Mouse (Mus musculus): ENCODE measurements at regions not wholly inside any gene's neighbourhood (a gene's known extent, or its start where the extent isn't known, plus 50 kb on each side); places are given as distances from the start of the nearest gene placed in this dataset.

DNA sequence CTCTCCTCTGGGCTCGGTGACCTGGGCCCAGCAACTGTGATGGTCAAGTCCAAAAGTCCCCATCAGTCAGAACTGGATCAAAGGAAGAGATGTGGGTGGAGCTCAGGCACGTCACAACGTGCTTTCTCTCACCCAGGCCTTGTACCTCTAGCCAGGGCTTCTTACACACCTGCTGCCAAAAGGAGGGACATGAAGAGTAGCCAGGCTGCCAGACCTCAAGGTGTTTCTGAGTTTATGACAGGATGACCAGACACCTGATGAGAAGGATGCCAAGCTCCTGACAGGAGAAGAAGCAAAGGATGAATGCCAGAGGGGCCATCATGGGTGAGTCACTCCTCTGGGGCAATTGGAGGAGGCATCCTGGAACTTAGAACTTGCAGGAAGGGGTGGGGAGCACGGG is 70.0 kb upstream of the Haao start:
- no peak for DNase-seq

DNA sequence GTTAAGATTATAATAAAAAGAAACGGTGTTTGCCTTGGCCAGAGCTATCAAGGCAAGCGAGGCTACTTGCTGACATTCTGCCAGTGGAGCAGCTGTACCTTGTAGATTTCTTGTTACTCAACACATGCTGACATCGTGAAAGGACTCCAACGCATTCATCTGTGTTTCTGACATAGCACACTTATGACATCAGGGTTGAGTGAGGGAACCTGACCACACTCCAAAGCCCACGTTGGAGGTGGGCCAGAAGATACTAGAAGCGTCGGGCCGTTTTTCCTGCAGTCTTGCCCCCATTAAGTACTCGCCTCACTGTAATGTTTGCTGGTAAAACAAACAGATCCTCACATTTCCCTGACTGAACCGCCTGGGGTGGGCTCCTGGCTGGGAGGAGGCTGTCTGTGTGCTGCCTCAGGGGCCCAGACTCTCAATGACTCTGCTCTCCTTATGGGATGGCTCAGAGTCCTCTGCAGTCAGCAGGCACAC is 69.0 kb upstream of the Haao start:
- DNase-seq = no peak

DNA sequence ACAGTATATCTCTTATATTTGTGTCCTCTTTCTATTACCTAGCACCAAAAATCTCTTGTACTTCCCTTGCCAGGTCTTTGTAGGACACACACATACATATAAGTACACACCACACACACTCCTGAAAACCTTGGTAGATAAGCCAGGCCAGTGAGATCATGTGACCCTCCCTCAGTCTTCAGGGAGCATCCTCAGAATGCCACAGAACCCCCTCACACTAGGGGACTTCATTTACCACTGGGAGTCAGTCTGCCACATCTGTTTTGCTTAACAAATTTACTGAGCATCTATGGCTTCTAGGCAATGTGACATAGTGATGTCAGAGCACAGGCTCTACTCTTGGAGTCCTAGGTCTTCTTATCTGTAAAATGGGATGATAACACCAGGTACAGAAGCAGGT is 67.3 kb upstream of the Haao start:
- no peak for DNase-seq

DNA sequence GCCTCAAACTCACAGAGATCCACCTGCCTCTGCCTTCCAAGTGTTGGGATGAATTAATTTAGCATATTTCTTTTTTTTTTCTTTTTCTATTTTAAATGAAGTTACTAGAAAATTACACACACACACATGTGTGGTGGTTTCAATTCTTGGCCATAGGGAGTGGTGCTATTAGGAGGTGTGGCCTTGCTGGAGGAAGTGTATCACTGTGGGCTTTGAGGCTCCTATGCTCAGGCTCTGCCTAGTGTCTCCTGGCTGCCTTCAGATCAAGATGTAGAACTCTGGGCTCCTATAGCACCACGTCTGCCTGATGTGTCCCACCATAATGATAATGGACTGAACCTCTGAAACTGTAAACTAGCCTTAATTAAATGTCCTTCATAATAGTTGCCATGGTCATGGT is 66.8 kb upstream of the Haao start:
- DNase-seq = no peak

DNA sequence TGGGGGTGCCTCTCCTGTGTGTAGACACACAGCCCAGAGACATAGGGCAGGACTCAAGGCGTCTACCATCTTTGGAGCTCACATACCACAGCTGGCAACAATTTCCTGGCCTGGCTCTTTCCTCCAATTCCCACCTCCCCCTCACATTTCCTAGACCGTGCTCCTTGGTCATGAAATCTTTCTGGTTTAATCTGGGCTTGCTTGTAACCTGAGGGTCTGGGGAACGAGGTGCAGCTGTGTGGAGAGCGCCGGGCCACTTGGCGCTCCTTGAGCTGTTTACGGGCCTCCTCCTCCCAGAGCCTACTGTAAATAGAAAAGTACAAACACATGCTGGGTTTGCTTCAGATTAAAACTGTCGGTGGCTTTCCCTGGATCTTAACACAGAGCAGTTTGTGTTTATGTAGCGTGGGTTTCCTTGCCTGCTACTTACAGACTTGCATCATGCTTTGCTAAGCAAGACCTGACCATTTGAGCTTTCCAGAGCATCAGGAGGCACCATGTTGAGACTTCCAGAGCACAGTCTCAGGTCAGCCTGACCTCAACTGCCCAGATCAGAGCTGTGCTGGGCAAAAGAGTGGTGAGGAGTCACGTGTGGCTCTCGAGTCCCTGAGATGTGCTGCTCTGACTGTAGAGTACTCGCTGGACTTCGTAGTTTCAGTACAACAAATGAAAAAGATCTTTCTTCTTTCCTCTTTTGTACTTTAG is 66.1 kb upstream of the Haao start:
- DNase-seq = no peak

DNA sequence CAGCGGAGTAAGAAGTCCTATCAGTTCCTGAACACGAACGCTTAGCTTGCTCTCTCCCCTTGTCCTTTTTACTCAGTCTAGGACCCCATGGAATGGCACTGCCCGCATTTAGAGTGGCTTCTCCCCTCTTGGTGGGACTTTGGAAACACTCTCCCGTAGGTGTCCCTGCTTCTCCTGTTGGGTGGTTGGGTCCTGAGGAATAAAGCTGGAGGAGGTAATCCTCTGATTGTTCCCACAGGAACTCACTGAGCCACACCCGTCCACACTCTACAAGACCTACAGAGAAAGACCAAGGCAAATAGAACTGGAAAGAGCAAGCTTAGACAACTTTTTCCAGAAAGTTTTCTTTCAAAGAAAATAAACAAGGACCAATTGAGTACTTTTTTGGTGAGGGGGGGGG is 64.7 kb upstream of the Haao start:
- DNase-seq = no peak

DNA sequence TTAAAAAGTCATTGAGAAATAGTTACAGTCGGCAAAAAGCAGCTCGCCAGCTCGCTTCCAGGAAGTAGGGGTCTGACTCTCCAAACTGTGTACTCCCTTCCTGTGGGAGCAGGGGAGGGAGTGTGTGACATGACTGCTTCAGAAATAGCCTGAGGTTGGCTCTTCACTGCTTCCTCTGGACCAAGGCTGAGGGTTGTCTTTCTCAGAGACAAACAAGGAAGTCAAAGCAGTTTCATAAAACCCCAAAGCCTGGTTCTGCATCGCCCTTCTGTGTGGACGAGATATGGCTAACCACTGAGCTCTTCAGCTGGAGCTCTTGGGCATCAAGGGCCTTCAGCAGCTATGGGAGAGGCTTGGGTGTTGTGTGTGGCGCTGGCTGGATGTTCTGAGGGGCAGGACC is 61.0 kb upstream of the Haao start:
- no peak for DNase-seq

DNA sequence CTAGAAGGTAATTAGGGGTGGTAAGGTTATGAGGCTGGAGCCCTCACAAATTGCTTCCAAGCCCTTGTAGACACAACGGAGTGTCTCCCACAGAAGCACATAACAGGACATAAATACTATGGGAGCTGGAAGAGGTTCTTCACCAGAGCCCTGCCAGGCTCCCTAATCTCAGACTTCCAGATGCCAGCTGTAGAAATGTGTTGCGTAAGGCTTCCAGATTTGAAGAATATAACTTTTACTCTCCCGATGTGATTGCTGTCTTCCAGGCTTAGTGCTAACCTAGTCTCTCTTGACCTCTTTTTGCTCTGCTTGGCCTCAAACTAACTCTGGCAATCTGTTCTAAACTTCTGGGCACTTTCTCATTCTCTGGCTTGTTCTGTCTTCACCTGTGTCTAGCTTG is 59.8 kb upstream of the Haao start:
- no peak for DNase-seq

DNA sequence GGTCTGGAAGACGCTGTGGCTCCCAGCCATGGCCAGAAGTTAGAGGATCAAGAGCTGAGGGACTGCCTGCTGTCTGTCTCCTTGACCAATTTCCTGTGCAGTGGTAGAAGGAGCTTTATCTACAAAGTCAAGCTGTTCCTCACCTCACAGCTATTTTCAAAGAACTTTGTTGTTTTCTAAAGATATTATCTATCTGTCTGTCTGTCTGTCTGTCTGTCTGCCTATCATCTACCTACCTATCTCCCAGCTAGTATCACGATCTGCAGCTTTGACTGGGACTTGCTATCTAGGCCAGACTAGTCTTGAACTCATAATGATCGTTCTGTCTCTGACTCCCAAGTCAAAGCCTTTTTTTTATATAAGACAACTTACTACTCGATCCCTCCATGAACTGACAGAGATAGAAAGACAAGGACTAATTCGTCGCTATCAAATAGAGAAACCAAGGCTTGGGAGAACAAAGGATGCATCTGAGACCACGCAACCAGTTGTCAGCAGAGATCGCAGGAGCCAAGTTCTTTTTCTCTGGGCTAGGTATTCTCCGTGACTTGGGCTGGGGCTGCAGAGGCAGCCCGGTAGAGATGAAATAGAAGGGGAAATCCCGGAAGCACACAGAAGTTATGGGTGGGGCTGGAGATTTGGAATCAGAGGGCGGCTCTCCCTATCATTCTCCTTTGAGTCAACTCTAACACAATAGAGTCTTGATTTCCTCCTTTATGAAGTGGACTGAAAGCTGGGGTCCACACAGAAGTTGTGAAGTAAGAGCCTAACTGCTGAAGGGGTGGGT is 59.2 kb upstream of the Haao start:
- no peak for DNase-seq

DNA sequence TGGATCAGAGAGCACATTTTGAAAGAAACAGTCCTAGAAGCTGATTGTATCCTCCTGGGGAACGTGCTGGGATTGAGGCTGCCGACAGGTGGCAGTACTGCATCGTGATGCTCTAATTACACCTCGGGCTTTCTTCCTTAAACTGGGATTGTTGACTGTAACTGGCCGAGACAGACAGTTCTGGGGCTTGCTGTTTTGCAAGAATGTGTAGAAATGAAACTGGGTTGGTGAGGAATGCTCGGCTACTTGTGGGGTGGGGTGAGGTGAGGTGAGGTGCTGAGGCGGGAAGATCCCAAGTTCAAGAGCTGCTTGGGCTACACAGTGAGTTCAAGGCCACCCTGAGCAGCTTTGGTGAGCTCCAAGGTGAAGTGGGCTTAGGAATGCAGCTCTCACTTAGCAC is 55.7 kb upstream of the Haao start:
- DNase-seq = peak; percentile 50

DNA sequence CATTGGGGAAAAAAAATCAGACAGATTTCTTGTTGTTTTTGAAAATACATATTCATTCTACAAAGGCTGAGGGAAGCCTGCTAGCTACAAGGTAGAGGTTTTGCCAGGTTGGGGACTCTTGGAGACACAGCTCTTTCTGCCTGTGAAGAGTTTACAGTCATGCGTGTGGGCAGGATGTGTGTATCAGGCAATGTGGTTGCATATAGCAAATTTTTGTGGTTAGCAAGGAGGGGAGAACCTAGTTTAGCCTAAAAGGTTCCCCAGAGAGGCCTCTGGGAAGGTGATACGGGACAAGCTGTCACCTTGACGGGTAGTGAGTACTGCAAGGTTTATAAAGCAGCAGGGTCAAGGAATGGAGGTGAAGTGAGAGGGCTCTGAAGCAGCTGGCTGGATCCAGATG is 54.8 kb upstream of the Haao start:
- no peak for DNase-seq

DNA sequence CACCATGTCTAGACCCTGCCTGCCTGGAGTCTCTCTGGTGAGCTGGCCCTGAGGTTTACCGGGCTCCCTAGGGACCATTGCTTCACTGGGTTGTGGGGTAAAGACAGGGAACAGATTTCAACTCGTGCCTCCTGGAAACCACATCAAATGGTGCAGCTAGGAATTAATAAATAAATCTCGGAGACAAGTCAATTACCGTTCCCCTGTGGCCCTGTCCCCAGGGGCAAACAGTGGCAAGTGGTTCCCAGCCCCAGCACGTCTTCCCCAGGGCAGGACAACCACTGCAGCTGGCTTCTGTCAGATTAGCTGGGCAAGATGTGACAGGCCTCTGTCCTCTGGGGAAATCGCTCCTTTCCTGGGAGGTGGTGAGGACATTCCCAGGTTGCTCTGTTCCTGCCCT is 54.3 kb upstream of the Haao start:
- DNase-seq = no peak

DNA sequence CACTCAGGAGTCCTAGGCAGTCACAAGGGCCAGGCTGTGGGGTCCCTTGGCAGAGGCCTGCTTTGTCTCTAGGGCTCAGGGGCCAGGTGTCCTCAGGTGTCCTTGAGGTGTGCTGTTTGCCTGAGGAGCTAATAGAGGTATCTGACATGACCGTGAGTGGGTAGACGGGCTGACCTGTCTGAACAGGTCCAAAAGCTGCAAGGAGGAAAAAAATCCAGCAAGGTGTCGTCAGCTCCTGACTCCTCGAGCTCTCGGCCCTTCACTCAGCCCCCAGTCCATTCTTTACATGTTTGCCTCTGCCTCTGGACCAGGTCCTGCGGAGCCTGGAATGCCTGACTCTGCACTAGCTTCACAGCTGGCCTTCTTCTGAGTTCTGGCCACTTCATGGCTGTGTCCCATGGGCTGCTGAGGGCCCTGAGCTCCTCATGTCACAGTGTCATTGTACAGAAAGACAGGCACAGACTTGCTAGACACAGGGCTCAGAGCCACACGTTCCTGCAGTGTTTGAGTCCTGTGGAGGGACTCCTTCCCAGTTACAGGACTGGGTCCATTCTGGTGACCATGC is 51.9 kb upstream of the Haao start:
- no peak for DNase-seq

DNA sequence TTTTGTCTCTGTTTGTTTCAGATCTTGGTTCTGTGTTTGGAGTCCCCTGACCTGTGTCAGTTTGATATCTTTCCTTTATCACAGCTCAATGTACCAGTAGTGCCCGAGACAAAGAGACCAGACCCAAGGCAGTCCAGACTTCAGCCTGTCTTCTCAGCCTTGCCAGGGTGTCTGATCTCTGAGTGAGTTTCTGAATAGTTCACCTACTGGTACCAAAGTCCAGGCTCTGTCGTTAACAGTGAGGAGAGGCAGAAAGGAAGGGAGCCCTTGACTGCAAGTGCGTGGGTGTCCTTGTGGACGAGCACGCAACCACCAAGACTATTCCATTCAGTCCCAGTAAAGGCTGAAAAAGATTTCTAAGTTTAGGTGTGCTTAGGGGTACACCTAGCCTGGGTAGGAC is 50.8 kb upstream of the Haao start:
- no peak for DNase-seq

All from right cerebral cortex, adult 18-20 months (tissue).